Mouse (Mus musculus): ENCODE results near the gene Rpl18.

DNA sequence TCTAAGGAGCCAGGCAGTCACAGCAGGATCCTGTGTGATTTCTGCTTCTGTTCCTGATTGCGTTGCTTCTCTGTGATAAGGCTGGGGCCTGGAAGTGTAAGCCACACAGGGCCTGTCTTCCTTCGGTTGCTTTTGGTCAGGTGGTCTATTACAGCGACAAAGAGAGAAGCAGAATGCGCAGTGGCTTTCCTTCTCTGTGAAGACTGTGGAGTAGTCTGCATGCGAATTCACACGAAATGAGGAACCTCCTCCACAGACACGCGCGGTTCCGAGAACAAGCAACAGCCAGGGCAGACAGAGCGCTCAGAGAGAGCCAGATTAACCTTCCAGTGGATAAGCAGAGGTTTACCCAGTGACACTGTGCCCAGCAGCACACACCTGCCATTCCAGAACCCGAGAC, 26.1 kb downstream of the Rpl18 start:
- TF ChIP-seq CTCF (IDR thresholded peaks at IDR 0.05; ENCODE audit: low read depth, low read length) (no peak), POLR2A (IDR thresholded peaks at IDR 0.05; ENCODE audit: borderline replicate concordance, low read depth, low read length) (no peak)
